Comparison of ENCODE assay signal across 8 mouse cellular contexts in the genomic region with DNA sequence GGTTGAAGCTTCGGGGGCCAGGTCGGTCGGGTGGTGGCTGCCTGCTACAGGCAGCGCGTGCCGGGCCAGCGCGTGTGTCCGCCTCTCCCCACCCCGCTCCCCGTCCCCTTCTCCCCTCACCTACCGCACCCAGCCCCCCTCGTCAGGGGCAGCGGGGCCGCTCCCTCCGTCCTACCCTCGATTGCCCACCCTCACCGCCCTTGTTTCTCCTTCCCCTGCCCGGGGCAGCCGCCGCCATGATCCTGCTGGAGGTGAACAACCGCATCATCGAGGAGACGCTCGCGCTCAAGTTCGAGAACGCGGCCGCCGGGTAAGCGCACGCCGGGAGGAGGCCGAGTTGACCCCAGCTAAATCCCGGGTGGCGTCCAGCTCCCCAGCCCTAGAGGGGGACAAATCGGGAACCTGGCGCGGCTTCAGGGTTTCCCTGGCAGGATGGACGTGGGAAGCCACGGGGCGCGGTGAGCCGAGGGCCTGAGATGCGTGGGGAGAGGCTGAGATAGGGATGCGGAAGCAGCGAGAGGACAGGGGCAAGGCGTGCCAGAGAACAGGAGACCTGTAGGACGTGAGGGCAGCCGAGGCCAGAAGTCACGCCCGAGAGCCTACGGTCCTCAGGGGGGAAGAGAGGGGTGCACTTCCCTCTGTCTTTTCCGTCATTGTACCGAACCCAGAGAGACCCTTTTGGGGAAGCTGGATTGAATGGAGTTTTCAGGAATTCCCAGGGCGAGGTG. TPM values are rescaled to one million over a fixed set of nuclear protein-coding genes. Genes with fewer than 3 reads are reported as not detected.
DNase-seq lines count a peak whose midpoint lies in the region; ATAC-seq and TF ChIP-seq lines count a peak whose summit lies in the region.

No protein-coding gene starts in this region.

- under 1% methylated on average over 46 of the region's 57 CpGs for WGBS in heart, adult 2 months
- 0% methylated on average over 45 of the region's 57 CpGs for WGBS in lung, embryonic 14.5 days
- WGBS in neural tube, embryonic 13.5 days = 0% methylated on average over 46 of the region's 57 CpGs

- H3K4me2 ChIP-seq in lung, embryonic 14.5 days = peak overlapping the region; percentile 87
- peak overlapping the region; percentile 96 for H3K4me2 ChIP-seq in neural tube, embryonic 13.5 days

- H3K4me1 ChIP-seq in heart, adult 2 months (ENCODE audit: control insufficient read depth, insufficient read depth, low read length) = peaks cover 14% of the 10 kb centered on the region
- H3K4me1 ChIP-seq in lung, embryonic 14.5 days (ENCODE audit: insufficient read depth) = peaks cover 20% of the 10 kb centered on the region
- peaks cover 42% of the 10 kb centered on the region for H3K4me1 ChIP-seq in neural tube, embryonic 13.5 days (replicated peaks)

- intact Hi-C loops in heart, adult 2 months (cut with DNase I) = loop anchor here (1.0 to 2.0 kb wide), 3 partner anchors 14 to 156 kb away; partner anchors contain the start of genes Aamp and Pnkd

- H3K27ac ChIP-seq in heart, adult 2 months = peak overlapping the region; percentile 97
- H3K27ac ChIP-seq in lung, embryonic 14.5 days (ENCODE audit: low read depth) = peak overlapping the region; percentile 88
- peak overlapping the region; percentile 92 for H3K27ac ChIP-seq in neural tube, embryonic 13.5 days (replicated peaks)

- TF ChIP-seq CTCF in heart, adult 2 months (IDR thresholded peaks at IDR 0.05) = no peak
- no peak for TF ChIP-seq CTCF in lung, embryonic 14.5 days (IDR thresholded peaks at IDR 0.05; ENCODE audit: low read depth)

- peak overlapping the region; percentile 96 for H3K9ac ChIP-seq in heart, adult 2 months (ENCODE audit: low read depth, low read length)
- H3K9ac ChIP-seq in lung, embryonic 14.5 days = peak overlapping the region; percentile 95
- H3K9ac ChIP-seq in neural tube, embryonic 13.5 days = peak overlapping the region; percentile 95

- DNase-seq in right cerebral cortex, adult 18-20 months = peak; percentile 41
- DNase-seq in right cerebral cortex, postnatal 14 days = no peak
- DNase-seq in embryo, embryonic 10.5 days (ENCODE audit: low spot score) = peak; percentile 54
- DNase-seq in heart, adult 2 months = peak; percentile 69
- DNase-seq in kidney, adult 18-20 months = peak; percentile 59
- peak; percentile 34 for DNase-seq in lung, embryonic 14.5 days
- DNase-seq in ovary, postnatal 36 days (ENCODE audit: low spot score) = no peak

- no peaks in the 10 kb centered on the region for H3K27me3 ChIP-seq in heart, adult 2 months (ENCODE audit: control insufficient read depth, insufficient read depth, low read length)
- no peaks in the 10 kb centered on the region for H3K27me3 ChIP-seq in lung, embryonic 14.5 days (ENCODE audit: insufficient read depth, low read length)
- no peaks in the 10 kb centered on the region for H3K27me3 ChIP-seq in neural tube, embryonic 13.5 days

- ATAC-seq in lung, embryonic 14.5 days (ENCODE audit: insufficient read depth) = peak; percentile 55
- peak; percentile 73 for ATAC-seq in neural tube, embryonic 13.5 days (ENCODE audit: low read depth)

- TF ChIP-seq EP300 in heart, adult 2 months (IDR thresholded peaks at IDR 0.05; ENCODE audit: insufficient read depth, low read depth, low read length) = no peak

- H3K36me3 ChIP-seq in heart, adult 2 months (ENCODE audit: control insufficient read depth, insufficient read depth, low read length) = peaks cover 32% of the 10 kb centered on the region
- H3K36me3 ChIP-seq in lung, embryonic 14.5 days (ENCODE audit: insufficient read depth) = no peaks in the 10 kb centered on the region
- no peaks in the 10 kb centered on the region for H3K36me3 ChIP-seq in neural tube, embryonic 13.5 days

- H3K4me3 ChIP-seq in heart, adult 2 months = peak overlapping the region; percentile 86
- peak overlapping the region; percentile 96 for H3K4me3 ChIP-seq in lung, embryonic 14.5 days (ENCODE audit: low read depth, low read length)
- H3K4me3 ChIP-seq in neural tube, embryonic 13.5 days = peak overlapping the region; percentile 100

- H3K9me3 ChIP-seq in lung, embryonic 14.5 days (ENCODE audit: low read depth, low read length) = no peaks in the 10 kb centered on the region
- H3K9me3 ChIP-seq in neural tube, embryonic 13.5 days = no peaks in the 10 kb centered on the region

- 0 out of 2 replicates have a peak, but pooled peaks have one; percentile 26 for TF ChIP-seq POLR2A in heart, adult 2 months (IDR thresholded peaks at IDR 0.05; ENCODE audit: insufficient read depth, low read depth, low read length)

- peaks cover 6% of the 10 kb centered on the region for H3K79me2 ChIP-seq in heart, adult 2 months (replicated peaks; ENCODE audit: control insufficient read depth, insufficient read depth, low read length)

RNA-seq across cellular contexts. Expression of gene Arpc2, which starts 0.9 kb away (rescaled TPM):
- total RNA-seq in heart, adult 2 months (2021) = 100 to 1,000 TPM; 130 to 132 TPM
- 85.5 and 111 TPM in 2 replicates for polyA plus RNA-seq in heart, adult 2 months (2012; rRNA removed)
- 365 and 370 TPM in 2 replicates for polyA plus RNA-seq in lung, embryonic 14.5 days (2014; fragmentation: Nextera tagmentation; extraction: Ambion mirVana)
- 436 and 457 TPM in 2 replicates for polyA plus RNA-seq in neural tube, embryonic 13.5 days (2015; fragmentation: Nextera tagmentation; extraction: Ambion mirVana)

RNA-seq across cellular contexts. Expression of gene Gpbar1, which starts 41.6 kb away (rescaled TPM):
- not detected for total RNA-seq in heart, adult 2 months (2021)
- 0.14 and 0.15 TPM in 2 replicates for polyA plus RNA-seq in heart, adult 2 months (2012; rRNA removed)
- polyA plus RNA-seq in lung, embryonic 14.5 days (2014; fragmentation: Nextera tagmentation; extraction: Ambion mirVana) = 0.18 and 0.57 TPM in 2 replicates
- 0.28 TPM in 1 of 2 replicates, not detected in the other for polyA plus RNA-seq in neural tube, embryonic 13.5 days (2015; fragmentation: Nextera tagmentation; extraction: Ambion mirVana)

RNA-seq across cellular contexts. Expression of gene Cxcr1, which starts 42.3 kb away (rescaled TPM):
- total RNA-seq in heart, adult 2 months (2021) = not detected
- polyA plus RNA-seq in heart, adult 2 months (2012; rRNA removed) = not detected in 2 replicates
- polyA plus RNA-seq in lung, embryonic 14.5 days (2014; fragmentation: Nextera tagmentation; extraction: Ambion mirVana) = not detected in 2 replicates
- not detected in 2 replicates for polyA plus RNA-seq in neural tube, embryonic 13.5 days (2015; fragmentation: Nextera tagmentation; extraction: Ambion mirVana)

RNA-seq across cellular contexts. Expression of gene Aamp, which starts 47.8 kb away (rescaled TPM):
- 100 to 1,000 TPM in 1 of 2 experiments, 10 to 100 TPM in 1; 89.3 to 100 TPM for total RNA-seq in heart, adult 2 months (2021)
- polyA plus RNA-seq in heart, adult 2 months (2012; rRNA removed) = 116 and 135 TPM in 2 replicates
- 233 and 236 TPM in 2 replicates for polyA plus RNA-seq in lung, embryonic 14.5 days (2014; fragmentation: Nextera tagmentation; extraction: Ambion mirVana)
- 195 and 200 TPM in 2 replicates for polyA plus RNA-seq in neural tube, embryonic 13.5 days (2015; fragmentation: Nextera tagmentation; extraction: Ambion mirVana)

RNA-seq across cellular contexts. Expression of gene Pnkd, which starts 48.0 kb away (rescaled TPM):
- 100 to 1,000 TPM; 126 to 140 TPM for total RNA-seq in heart, adult 2 months (2021)
- polyA plus RNA-seq in heart, adult 2 months (2012; rRNA removed) = 104 and 113 TPM in 2 replicates
- polyA plus RNA-seq in lung, embryonic 14.5 days (2014; fragmentation: Nextera tagmentation; extraction: Ambion mirVana) = 103 and 104 TPM in 2 replicates
- 104 and 119 TPM in 2 replicates for polyA plus RNA-seq in neural tube, embryonic 13.5 days (2015; fragmentation: Nextera tagmentation; extraction: Ambion mirVana)

Comparison
In these comparisons a context has a peak if more than half of its experiments do, and no peak if none do; other contexts are left out.
1. DNase-seq: peak in right cerebral cortex, adult 18-20 months (single experiment), embryo, embryonic 10.5 days (single experiment), heart, adult 2 months (2 of 2), kidney, adult 18-20 months (single experiment) and lung, embryonic 14.5 days (single experiment); none in right cerebral cortex, postnatal 14 days (single experiment) and ovary, postnatal 36 days (single experiment).
2. Peak in every context shown above with its lines, with median percentiles within 50 percentile points of each other: H3K27ac ChIP-seq, H3K4me3 ChIP-seq and H3K9ac ChIP-seq.